In the genomic region with DNA sequence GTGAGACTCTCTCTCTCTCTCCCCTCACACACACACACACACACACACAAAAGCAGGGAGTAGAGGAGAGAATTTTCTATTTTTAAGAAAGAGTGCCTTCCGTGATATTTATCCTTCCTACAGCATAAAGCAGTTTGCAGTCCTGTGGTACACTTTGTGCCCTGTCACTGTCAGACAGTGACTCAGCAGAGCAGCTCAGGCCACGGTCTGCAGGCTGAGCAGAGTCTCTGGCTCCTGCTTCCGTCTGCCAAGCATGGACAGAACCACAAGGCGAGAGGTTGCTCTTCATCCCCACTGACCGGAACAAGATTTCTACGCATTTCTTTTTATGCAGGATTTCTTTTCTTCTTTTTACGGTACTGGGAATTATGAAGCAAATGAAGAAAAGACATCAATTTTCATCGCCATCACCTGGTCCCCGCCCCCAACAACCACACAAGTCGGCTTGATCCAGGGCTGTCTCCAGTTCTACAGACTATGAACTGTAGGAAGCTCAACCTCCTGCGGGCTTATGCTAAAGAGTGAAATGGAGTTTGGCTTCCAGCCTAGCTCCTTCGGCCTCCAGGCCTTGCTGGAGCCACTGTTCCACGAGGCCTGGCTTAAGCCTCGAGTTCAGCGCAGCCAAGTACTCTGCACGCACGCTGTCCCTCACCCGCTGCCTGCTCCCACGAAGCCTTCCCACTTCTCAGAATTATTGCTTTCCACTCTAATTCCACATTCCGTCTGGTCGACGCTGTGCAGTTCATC, we compare ENCODE assay signal across 15 mouse cellular contexts. TPM values are rescaled to one million over a fixed set of nuclear protein-coding genes. Genes with fewer than 3 reads are reported as not detected.
DNase-seq lines count a peak whose midpoint lies in the region; ATAC-seq lines count a peak whose summit lies in the region.
"Had no signal": no experiment of that assay in that cellular context is flagged by ENCODE, and none has a peak within 500 bp of the region (broad histone marks: within the 10 kb centered on the region; RNA-seq: fewer than 3 reads in every experiment).

No protein-coding gene starts in this region.

- no peaks in the 10 kb centered on the region for H3K36me3 ChIP-seq in kidney, embryonic 15.5 days
- no peaks in the 10 kb centered on the region for H3K36me3 ChIP-seq in kidney, embryonic 14.5 days (ENCODE audit: control insufficient read depth, insufficient read depth, low read length)
- H3K36me3 ChIP-seq: forebrain, embryonic 12.5 days; heart, embryonic 15.5 days had no signal

- H3K9me3 ChIP-seq in kidney, embryonic 15.5 days (replicated peaks): no peaks in the 10 kb centered on the region
- no peaks in the 10 kb centered on the region for H3K9me3 ChIP-seq in kidney, embryonic 14.5 days (ENCODE audit: control insufficient read depth, low read length)
- H3K9me3 ChIP-seq: forebrain, embryonic 12.5 days; heart, embryonic 15.5 days had no signal

- peak overlapping the region; percentile 10; the same call in 1 of the 2 replicates for H3K27ac ChIP-seq in kidney, embryonic 15.5 days
- H3K27ac ChIP-seq in kidney, embryonic 14.5 days (ENCODE audit: low read depth, low read length): no peak overlapping the region
- H3K27ac ChIP-seq: forebrain, embryonic 12.5 days; heart, embryonic 15.5 days; left cerebral cortex, adult 2 months had no signal

- no peak overlapping the region for H3K4me3 ChIP-seq in kidney, embryonic 15.5 days (replicated peaks)
- no peak overlapping the region for H3K4me3 ChIP-seq in kidney, embryonic 14.5 days (ENCODE audit: low read length)
- H3K4me3 ChIP-seq: forebrain, embryonic 12.5 days; heart, embryonic 15.5 days; left cerebral cortex, adult 2 months had no signal

- peaks cover 42% of the 10 kb centered on the region for H3K4me1 ChIP-seq in kidney, embryonic 15.5 days
- peaks cover 5% of the 10 kb centered on the region for H3K4me1 ChIP-seq in kidney, embryonic 14.5 days (ENCODE audit: control insufficient read depth, insufficient read depth, low read length)

- WGBS in kidney, embryonic 15.5 days: 75% methylated on average over 22 of the region's 22 CpGs
- WGBS in kidney, embryonic 14.5 days: 78% methylated on average over 22 of the region's 22 CpGs

- ATAC-seq in kidney, embryonic 15.5 days (replicated peaks; ENCODE audit: low FRiP score): no peak
- no peak for ATAC-seq in kidney, embryonic 14.5 days (ENCODE audit: low FRiP score, low TSS enrichment)
- ATAC-seq in erythroid progenitor cell, adult 5-6 weeks (replicated peaks; ENCODE audit: low FRiP score, poor library complexity, severe bottlenecking): peak; percentile 86
- ATAC-seq in megakaryocyte, adult 5-6 weeks (ENCODE audit: poor library complexity, severe bottlenecking): peak; percentile 68

- H3K27me3 ChIP-seq in kidney, embryonic 15.5 days: no peaks in the 10 kb centered on the region
- H3K27me3 ChIP-seq in kidney, embryonic 14.5 days (ENCODE audit: control insufficient read depth, insufficient read depth, low read length): no peaks in the 10 kb centered on the region
- H3K27me3 ChIP-seq: heart, embryonic 15.5 days had no signal

- peak; percentile 52 for DNase-seq in adrenal gland, adult 2 months
- DNase-seq in adrenal gland, adult 8-10 months: no peak
- no peak for DNase-seq in layer of hippocampus, adult 9-10 months (ENCODE audit: low spot score)
- DNase-seq in cerebellum, adult 11-12 months: no peak
- DNase-seq: kidney, adult 8-10 months had no signal

- H3K9ac ChIP-seq in kidney, embryonic 15.5 days: no peak overlapping the region
- H3K9ac ChIP-seq in kidney, embryonic 14.5 days (ENCODE audit: low read depth, low read length): no peak overlapping the region
- H3K9ac ChIP-seq: forebrain, embryonic 12.5 days; heart, embryonic 15.5 days had no signal

- H3K4me2 ChIP-seq in kidney, embryonic 15.5 days: no peak overlapping the region
- H3K4me2 ChIP-seq in kidney, embryonic 14.5 days (replicated peaks; ENCODE audit: low read depth, low read length): no peak overlapping the region
- H3K4me2 ChIP-seq: forebrain, embryonic 12.5 days; heart, embryonic 15.5 days had no signal

RNA-seq across cellular contexts. Expression of gene Katnal1, which starts 25.4 kb away (rescaled TPM):
- total RNA-seq in adrenal gland, adult 2 months (2021): 10 to 100 TPM in 1 of 2 experiments, 1 to 10 TPM in 1; 6.5 to 10.1 TPM
- polyA plus RNA-seq in adrenal gland, adult 2 months (2012; rRNA removed): 3.2 and 3.8 TPM in 2 replicates
- total RNA-seq in adrenal gland, adult 8-10 months (2022): 10 to 100 TPM in 3 of 4 experiments, 1 to 10 TPM in 1; 9.6 to 19.8 (median 13.2) TPM
- polyA plus RNA-seq in kidney, embryonic 15.5 days (2015; fragmentation: Nextera tagmentation; extraction: Ambion mirVana): 10.1 and 13.7 TPM in 2 replicates
- 7.7 and 13.3 TPM in 2 replicates for polyA plus RNA-seq in kidney, embryonic 14.5 days (2014; fragmentation: Nextera tagmentation; extraction: Ambion mirVana)
- total RNA-seq in erythroid progenitor cell, adult 5-6 weeks (2015; ENCODE audit: low replicate concordance): 28.5 and 40.2 TPM in 2 replicates
- 47.7 and 54.4 TPM in 2 replicates for total RNA-seq in erythroid progenitor cell, adult 5-6 weeks (2017; ENCODE audit: low replicate concordance)
- 1.8 and 3.1 TPM in 2 replicates for total RNA-seq in megakaryocyte, adult 5-6 weeks (2015)
- total RNA-seq in megakaryocyte, adult 5-6 weeks (2017): 2.4 and 2.5 TPM in 2 replicates

RNA-seq across cellular contexts. Expression of gene Gm42791, which starts 40.5 kb away (rescaled TPM):
- total RNA-seq in adrenal gland, adult 2 months (2021): 1 to 10 TPM; 6.3 to 6.5 TPM
- polyA plus RNA-seq in adrenal gland, adult 2 months (2012; rRNA removed): not detected in 2 replicates
- total RNA-seq in adrenal gland, adult 8-10 months (2022): 1 to 10 TPM; 1.7 to 6.9 (median 5.2) TPM
- 3.2 TPM in 1 of 2 replicates, not detected in the other for polyA plus RNA-seq in kidney, embryonic 15.5 days (2015; fragmentation: Nextera tagmentation; extraction: Ambion mirVana)
- 0.47 TPM in 1 of 2 replicates, not detected in the other for polyA plus RNA-seq in kidney, embryonic 14.5 days (2014; fragmentation: Nextera tagmentation; extraction: Ambion mirVana)
- not detected in 2 replicates for total RNA-seq in erythroid progenitor cell, adult 5-6 weeks (2015; ENCODE audit: low replicate concordance)
- not detected in 2 replicates for total RNA-seq in erythroid progenitor cell, adult 5-6 weeks (2017; ENCODE audit: low replicate concordance)
- total RNA-seq in megakaryocyte, adult 5-6 weeks (2015): not detected in 2 replicates
- total RNA-seq in megakaryocyte, adult 5-6 weeks (2017): not detected in 2 replicates
- polyA plus RNA-seq: C2C12; cerebellum, adult 2 months; neural tube, embryonic 14.5 days had no signal

Comparison
In these comparisons a context has a peak if more than half of its experiments do, and no peak if none do; other contexts are left out.
1. ATAC-seq: peak in erythroid progenitor cell, adult 5-6 weeks (single experiment) and megakaryocyte, adult 5-6 weeks (single experiment); none in kidney, embryonic 15.5 days (single experiment) and kidney, embryonic 14.5 days (single experiment).